Mouse (Mus musculus) stomach, postnatal 0 days (tissue): ENCODE measurements around the gene Pparg.

Source experiments
- CTCF ChIP-seq: IDR thresholded peaks from 2 replicates; pipeline ENCODE4 v1.5.1; 2016; ENCODE audit warnings: antibody characterized with exemption, low read depth, mild to moderate bottlenecking, moderate library complexity
- EP300 ChIP-seq: optimal IDR thresholded peaks from 2 replicates; pipeline ENCODE3; 2016; ENCODE audit warnings: antibody characterized with exemption

GRCm38 (mm10) chr6:115333099-115333694 lies 27.6 kb upstream of the Pparg start:
- TF ChIP-seq CTCF (no peak), EP300 (no peak)
